Mouse (Mus musculus) neural tube, embryonic 15.5 days (tissue): ENCODE data around the gene Ppp1r3a. TPM values are rescaled to one million over a fixed set of nuclear protein-coding genes. Genes with fewer than 3 reads are reported as not detected.

ENCODE experiments used
- ATAC-seq: fragments of 200-750 bp; cut with Nextera tagmentation; 2 replicates; pipeline ENCODE4 v1.8.0; 2017; ENCODE audit warnings: mild to moderate bottlenecking, moderate TSS enrichment, moderate library complexity; ENCODE audit not compliant: low FRiP score
- H3K27ac ChIP-seq: fragments of 300-500 bp; sonication (generic); replicated peaks from 2 replicates; pipeline ENCODE4 v1.5.1; 2015; ENCODE audit warnings: mild to moderate bottlenecking, inconsistent platforms
- H3K27me3 ChIP-seq: fragments of 300-500 bp; sonication (generic); replicated peaks from 2 replicates; pipeline ENCODE4 v1.6.1; 2015; ENCODE audit warnings: inconsistent platforms
- H3K36me3 ChIP-seq: fragments of 300-500 bp; sonication (generic); 2 replicates; pipeline ENCODE4 v1.6.1; 2015; ENCODE audit warnings: inconsistent platforms
- H3K4me1 ChIP-seq: fragments of 300-500 bp; sonication (generic); 2 replicates; pipeline ENCODE4 v1.6.1; 2015; ENCODE audit warnings: inconsistent platforms
- H3K4me2 ChIP-seq: fragments of 300-500 bp; sonication (generic); 2 replicates; pipeline ENCODE4 v1.6.1; 2015; ENCODE audit warnings: inconsistent platforms, mild to moderate bottlenecking, moderate library complexity
- H3K4me3 ChIP-seq: fragments of 300-500 bp; sonication (generic); replicated peaks from 2 replicates; pipeline ENCODE4 v1.5.1; 2015; ENCODE audit warnings: mild to moderate bottlenecking, inconsistent platforms
- H3K9ac ChIP-seq: fragments of 300-500 bp; sonication (generic); replicated peaks from 2 replicates; pipeline ENCODE4 v1.6.1; 2015; ENCODE audit warnings: mild to moderate bottlenecking, inconsistent platforms
- H3K9me3 ChIP-seq: fragments of 300-500 bp; sonication (generic); replicated peaks from 2 replicates; pipeline ENCODE4 v1.6.1; 2016; ENCODE audit warnings: inconsistent platforms
- WGBS: fragments of 180-500 bp; shearing (Covaris S2); methylation state at CpG from one replicate; pipeline ENCODE4 v1.1.7; 2015; ENCODE audit warnings: mixed read lengths; 5-methylcytosine and 5-hydroxymethylcytosine counted together
- polyA plus RNA-seq: library from polyadenylated mRNA; unstranded; fragments of >200 nt; fragmentation: Nextera tagmentation; extraction: Ambion mirVana; gene quantifications from 2 replicates; pipeline ENCODE4 v1.2.1, GENCODE M21; 2015

Ppp1r3a gene
- polyA plus RNA-seq = 0.04 and 0.05 TPM in 2 replicates

GRCm38 (mm10) chr6:14754901-14755591 is at the start of gene Ppp1r3a:
Ppp1r3a (minus strand) TSS chr6:14755274.
- no peaks in the 10 kb centered on the region for H3K27me3 ChIP-seq
- H3K9ac ChIP-seq = no peak within 1 kb of the TSS
- no peak within 1 kb of the TSS for H3K27ac ChIP-seq
- ATAC-seq = no peak
- no peaks in the 10 kb centered on the region for H3K9me3 ChIP-seq
- no peaks in the 10 kb centered on the region for H3K36me3 ChIP-seq
- WGBS = 88% methylated on average over 7 of the region's 7 CpGs
- H3K4me1 ChIP-seq = no peaks in the 10 kb centered on the region
- no peak within 1 kb of the TSS for H3K4me2 ChIP-seq
- H3K4me3 ChIP-seq = no peak within 1 kb of the TSS

- Histone ChIP-seq H3K9ac (no peak overlapping the region), H3K36me3 (no peaks in the 10 kb centered on the region), H3K4me1 (no peaks in the 10 kb centered on the region), H3K4me2 (no peak overlapping the region), H3K27me3 (no peaks in the 10 kb centered on the region), H3K27ac (no peak overlapping the region), H3K4me3 (no peak overlapping the region), H3K9me3 (no peaks in the 10 kb centered on the region)
- 98% methylated on average over 1 of the region's 1 CpGs for WGBS
- ATAC-seq = no peak
Observed at GRCm38 (mm10) chr6:14787157-14787938, 32.3 kb upstream of the Ppp1r3a start.

- Histone ChIP-seq H3K36me3 (no peaks in the 10 kb centered on the region), H3K4me2 (no peak overlapping the region), H3K4me1 (no peaks in the 10 kb centered on the region), H3K4me3 (no peak overlapping the region), H3K9me3 (no peaks in the 10 kb centered on the region), H3K27ac (no peak overlapping the region), H3K9ac (no peak overlapping the region), H3K27me3 (no peaks in the 10 kb centered on the region)
- ATAC-seq = no peak
- 94% methylated on average over 4 of the region's 4 CpGs for whole genome bisulfite sequencing
Observed at GRCm38 (mm10) chr6:14777920-14778319, 22.8 kb upstream of the Ppp1r3a start.

GRCm38 (mm10) chr6:14771717-14772116 is 16.6 kb upstream of the Ppp1r3a start:
- ATAC-seq = no peak
- no peak overlapping the region for H3K9ac ChIP-seq

GRCm38 (mm10) chr6:14757486-14757885 is 2.4 kb upstream of the Ppp1r3a start:
- ATAC-seq = no peak
- H3K9ac ChIP-seq = no peak overlapping the region
- no peak overlapping the region for H3K4me3 ChIP-seq
- H3K4me2 ChIP-seq = no peak overlapping the region
- 76% methylated on average over 3 of the region's 3 CpGs for WGBS
- no peaks in the 10 kb centered on the region for H3K9me3 ChIP-seq
- H3K27ac ChIP-seq = no peak overlapping the region
- H3K4me1 ChIP-seq = no peaks in the 10 kb centered on the region
- H3K36me3 ChIP-seq = no peaks in the 10 kb centered on the region
- no peaks in the 10 kb centered on the region for H3K27me3 ChIP-seq

More at GRCm38 (mm10) chr6:14771717-14772116, 16.6 kb upstream of the Ppp1r3a start:
- no peaks in the 10 kb centered on the region for H3K4me1 ChIP-seq
- H3K27me3 ChIP-seq = no peaks in the 10 kb centered on the region
- H3K9me3 ChIP-seq = no peaks in the 10 kb centered on the region
- H3K27ac ChIP-seq = no peak overlapping the region
- no peak overlapping the region for H3K4me3 ChIP-seq
- 71% methylated on average over 2 of the region's 2 CpGs for WGBS
- H3K36me3 ChIP-seq = no peaks in the 10 kb centered on the region
- no peak overlapping the region for H3K4me2 ChIP-seq

- Histone ChIP-seq H3K4me1 (no peaks in the 10 kb centered on the region), H3K9me3 (no peaks in the 10 kb centered on the region), H3K4me3 (no peak overlapping the region), H3K36me3 (no peaks in the 10 kb centered on the region), H3K27me3 (no peaks in the 10 kb centered on the region), H3K27ac (no peak overlapping the region), H3K4me2 (no peak overlapping the region), H3K9ac (no peak overlapping the region)
- no peak for ATAC-seq
- 83% methylated on average over 4 of the region's 4 CpGs for whole genome bisulfite sequencing
Observed at GRCm38 (mm10) chr6:14753512-14753911, 1.6 kb downstream of the Ppp1r3a start.

- Histone ChIP-seq H3K4me3 (no peak overlapping the region), H3K9me3 (no peaks in the 10 kb centered on the region), H3K27ac (no peak overlapping the region), H3K27me3 (no peaks in the 10 kb centered on the region), H3K4me1 (no peaks in the 10 kb centered on the region), H3K36me3 (no peaks in the 10 kb centered on the region), H3K9ac (no peak overlapping the region), H3K4me2 (no peak overlapping the region)
- WGBS = 65% methylated on average over 1 of the region's 1 CpGs
- no peak for ATAC-seq
Observed at GRCm38 (mm10) chr6:14752211-14752610, 2.9 kb downstream of the Ppp1r3a start.

GRCm38 (mm10) chr6:14747000-14747399 is 8.1 kb downstream of the Ppp1r3a start:
- 60% methylated on average over 2 of the region's 2 CpGs for WGBS
- no peaks in the 10 kb centered on the region for H3K4me1 ChIP-seq
- H3K4me3 ChIP-seq = no peak overlapping the region
- no peaks in the 10 kb centered on the region for H3K9me3 ChIP-seq
- ATAC-seq = no peak
- no peak overlapping the region for H3K4me2 ChIP-seq
- no peak overlapping the region for H3K27ac ChIP-seq
- no peaks in the 10 kb centered on the region for H3K27me3 ChIP-seq
- no peaks in the 10 kb centered on the region for H3K36me3 ChIP-seq
- H3K9ac ChIP-seq = no peak overlapping the region

- 79% methylated on average over 2 of the region's 2 CpGs for WGBS
Observed at GRCm38 (mm10) chr6:14736017-14736416, 19.1 kb downstream of the Ppp1r3a start.

GRCm38 (mm10) chr6:14731011-14731410 is 24.1 kb downstream of the Ppp1r3a start:
- no peak for ATAC-seq
- Histone ChIP-seq H3K27ac (no peak overlapping the region), H3K4me2 (no peak overlapping the region), H3K36me3 (no peaks in the 10 kb centered on the region), H3K9me3 (no peaks in the 10 kb centered on the region), H3K4me1 (no peaks in the 10 kb centered on the region), H3K4me3 (no peak overlapping the region), H3K9ac (no peak overlapping the region), H3K27me3 (no peaks in the 10 kb centered on the region)
- 71% methylated on average over 5 of the region's 5 CpGs for WGBS

More at GRCm38 (mm10) chr6:14736017-14736416, 19.1 kb downstream of the Ppp1r3a start:
- no peaks in the 10 kb centered on the region for H3K36me3 ChIP-seq
- H3K27me3 ChIP-seq = no peaks in the 10 kb centered on the region
- H3K9ac ChIP-seq = no peak overlapping the region
- no peak overlapping the region for H3K27ac ChIP-seq
- no peak for ATAC-seq
- H3K4me2 ChIP-seq = no peak overlapping the region
- H3K4me3 ChIP-seq = no peak overlapping the region
- H3K9me3 ChIP-seq = no peaks in the 10 kb centered on the region
- H3K4me1 ChIP-seq = no peaks in the 10 kb centered on the region

GRCm38 (mm10) chr6:14720772-14721414 is 34.2 kb downstream of the Ppp1r3a start:
- H3K27ac ChIP-seq = no peak overlapping the region
- no peaks in the 10 kb centered on the region for H3K27me3 ChIP-seq
- H3K4me3 ChIP-seq = no peak overlapping the region
- WGBS = 79% methylated on average over 4 of the region's 4 CpGs
- H3K9ac ChIP-seq = no peak overlapping the region
- no peaks in the 10 kb centered on the region for H3K36me3 ChIP-seq
- H3K4me2 ChIP-seq = no peak overlapping the region
- no peaks in the 10 kb centered on the region for H3K9me3 ChIP-seq
- no peak for ATAC-seq
- no peaks in the 10 kb centered on the region for H3K4me1 ChIP-seq
